Comparison of ENCODE assay signal across 23 mouse cellular contexts in the genomic region with DNA sequence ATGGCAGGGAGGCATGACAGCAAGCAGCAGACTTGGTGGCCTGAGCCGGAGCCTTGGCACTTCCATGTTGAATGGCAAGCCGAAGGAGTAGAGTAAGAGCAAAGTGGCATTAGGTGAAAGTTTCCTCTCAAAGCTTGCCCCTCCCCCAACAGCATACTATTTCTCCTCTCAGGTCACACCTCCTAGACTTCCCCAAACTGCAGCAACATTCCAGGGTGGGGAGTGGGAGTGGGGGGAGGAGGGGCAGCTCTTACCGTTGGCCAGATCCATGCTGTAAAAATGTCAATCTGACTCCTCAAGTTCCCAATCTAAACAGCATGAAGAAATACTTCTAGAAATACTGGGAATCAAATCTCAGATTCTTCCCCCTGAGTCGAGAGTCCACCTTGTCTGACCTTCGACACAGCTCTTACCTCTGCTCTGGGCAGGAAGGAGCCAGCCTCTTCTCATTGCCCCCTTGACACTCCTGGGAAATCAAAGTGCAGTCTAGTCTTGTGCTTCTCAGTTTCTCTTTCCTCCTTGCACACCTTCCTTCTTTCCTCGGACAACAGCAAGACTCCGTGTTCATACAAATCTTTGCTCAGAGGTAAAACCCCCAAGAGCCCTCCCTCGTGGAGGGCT.
DNase-seq lines count a peak whose midpoint lies in the region; ATAC-seq and TF ChIP-seq lines count a peak whose summit lies in the region.
"Had no signal": no experiment of that assay in that cellular context is flagged by ENCODE, and none has a peak within 500 bp of the region (broad histone marks: within the 10 kb centered on the region; RNA-seq: fewer than 3 reads in every experiment).

No protein-coding gene starts in this region.

- ATAC-seq in limb, embryonic 12.5 days (ENCODE audit: insufficient number of reproducible peaks, insufficient read depth, low FRiP score, low TSS enrichment, low read depth) = peak; percentile 73; the same call in 1 of the 2 replicates
- ATAC-seq in erythroblast, adult 5-6 weeks (replicated peaks; ENCODE audit: low FRiP score, poor library complexity, severe bottlenecking) = no peak
- ATAC-seq: inflammation-experienced regulatory T-cells, adult 6 months; liver, postnatal 0 days; midbrain, embryonic 16.5 days had no signal

- DNase-seq in kidney, postnatal 10 days = peak; percentile 3
- DNase-seq in kidney, adult 2 months = no peak
- DNase-seq in ES-CJ7 (ENCODE audit: low read depth, low spot score) (peak; percentile 90), R1 (ENCODE audit: low read depth, low spot score) (peak; percentile 94)
- DNase-seq in thymus, postnatal 0 days (ENCODE audit: low spot score) = no peak
- DNase-seq: adrenal gland, postnatal 10 days; cerebellum, adult 11-12 months; cerebellum, postnatal 25 days; gastrocnemius, postnatal 36 days; heart, postnatal 10 days; liver, postnatal 0 days; thymus, postnatal 14 days had no signal

- no peak for TF ChIP-seq CTCF in kidney, adult 2 months (conservative IDR thresholded peaks at IDR 0.05; ENCODE audit: insufficient read depth, insufficient read length, low read depth, low read length)

- no peaks in the 10 kb centered on the region for H3K4me1 ChIP-seq in kidney, adult 2 months (ENCODE audit: control insufficient read depth, insufficient read depth, low read length)
- peaks cover 7% of the 10 kb centered on the region; the same call in 1 of the 2 replicates for H3K4me1 ChIP-seq in limb, embryonic 12.5 days (replicated peaks)
- H3K4me1 ChIP-seq: heart, embryonic 10.5 days; limb, embryonic 15.5 days; megakaryocyte, embryonic 14.5 days; stomach, embryonic 15.5 days had no signal

- H3K9ac ChIP-seq in limb, embryonic 12.5 days (replicated peaks) = no peak overlapping the region
- H3K9ac ChIP-seq: forebrain, embryonic 12.5 days; hindbrain, embryonic 12.5 days; limb, embryonic 15.5 days; liver, postnatal 0 days; stomach, embryonic 15.5 days had no signal

- H3K27ac ChIP-seq in kidney, adult 2 months (ENCODE audit: insufficient read depth, low read depth, low read length) = no peak overlapping the region
- H3K27ac ChIP-seq in limb, embryonic 12.5 days = no peak overlapping the region
- H3K27ac ChIP-seq: forebrain, embryonic 12.5 days; heart, embryonic 10.5 days; hindbrain, embryonic 12.5 days; layer of hippocampus, adult 2 months; limb, embryonic 15.5 days; stomach, embryonic 15.5 days had no signal

- no peaks in the 10 kb centered on the region for H3K27me3 ChIP-seq in kidney, adult 2 months (replicated peaks; ENCODE audit: control insufficient read depth, insufficient read depth, low read length)
- no peaks in the 10 kb centered on the region for H3K27me3 ChIP-seq in limb, embryonic 12.5 days
- H3K27me3 ChIP-seq: forebrain, embryonic 12.5 days; hindbrain, embryonic 12.5 days; limb, embryonic 15.5 days; megakaryocyte, embryonic 14.5 days; stomach, embryonic 15.5 days had no signal

- H3K4me2 ChIP-seq in limb, embryonic 12.5 days = no peak overlapping the region
- H3K4me2 ChIP-seq: forebrain, embryonic 12.5 days; hindbrain, embryonic 12.5 days; limb, embryonic 15.5 days; stomach, embryonic 15.5 days had no signal

- whole genome bisulfite sequencing in kidney, adult 2 months = 33% methylated on average over 8 of the region's 8 CpGs
- WGBS in limb, embryonic 12.5 days = 60% methylated on average over 8 of the region's 8 CpGs

- H3K36me3 ChIP-seq in kidney, adult 2 months (ENCODE audit: control insufficient read depth, insufficient read depth, low read length) = no peaks in the 10 kb centered on the region
- H3K36me3 ChIP-seq in limb, embryonic 12.5 days = no peaks in the 10 kb centered on the region
- H3K36me3 ChIP-seq: forebrain, embryonic 12.5 days; heart, embryonic 10.5 days; hindbrain, embryonic 12.5 days; limb, embryonic 15.5 days; stomach, embryonic 15.5 days had no signal

- H3K9me3 ChIP-seq in limb, embryonic 12.5 days = no peaks in the 10 kb centered on the region
- H3K9me3 ChIP-seq: heart, embryonic 10.5 days; hindbrain, embryonic 12.5 days; limb, embryonic 15.5 days; stomach, embryonic 15.5 days had no signal

- no peak for TF ChIP-seq POLR2A in kidney, adult 2 months (IDR thresholded peaks at IDR 0.05; ENCODE audit: low read depth, low read length)

- no peak overlapping the region for H3K4me3 ChIP-seq in kidney, adult 2 months (ENCODE audit: insufficient read depth, low read depth, low read length)
- no peak overlapping the region for H3K4me3 ChIP-seq in limb, embryonic 12.5 days (replicated peaks)
- H3K4me3 ChIP-seq: forebrain, embryonic 12.5 days; heart, embryonic 10.5 days; hindbrain, embryonic 12.5 days; layer of hippocampus, adult 2 months; limb, embryonic 15.5 days; megakaryocyte, embryonic 14.5 days; stomach, embryonic 15.5 days had no signal

Comparison
In these comparisons a context has a peak if more than half of its experiments do, and no peak if none do; other contexts are left out.
1. DNase-seq: peak in kidney, postnatal 10 days (single experiment), ES-CJ7 (single experiment) and R1 (single experiment); none in kidney, adult 2 months (single experiment) and thymus, postnatal 0 days (single experiment).